Mouse (Mus musculus) forebrain, embryonic 11.5 days (tissue): ENCODE measurements around the gene Olfm2. TPM values are rescaled to one million over a fixed set of nuclear protein-coding genes. Genes with fewer than 3 reads are reported as not detected.

ENCODE experiments used
- ATAC-seq: fragments of 200-750 bp; cut with Nextera tagmentation; replicated peaks from 2 replicates; pipeline ENCODE4 v1.8.0; 2017; ENCODE audit warnings: moderate TSS enrichment; ENCODE audit not compliant: low FRiP score
- DNase-seq: peaks from one replicate; pipeline ENCODE4 v3.0.0-alpha.2; 2017; ENCODE audit warnings: low spot score
- H3K27ac ChIP-seq: fragments of 300-500 bp; sonication (generic); 2 replicates; pipeline ENCODE4 v1.5.1; 2014; ENCODE audit warnings: low read depth, low read length
- H3K27me3 ChIP-seq: fragments of 300-500 bp; sonication (generic); 2 replicates; pipeline ENCODE4 v1.6.1; 2014; ENCODE audit warnings: mild to moderate bottlenecking, low read length, mixed read lengths; ENCODE audit not compliant: control insufficient read depth, insufficient read depth
- H3K36me3 ChIP-seq: fragments of 300-500 bp; sonication (generic); 2 replicates; pipeline ENCODE4 v1.6.1; 2014; ENCODE audit warnings: mild to moderate bottlenecking, low read length, moderate library complexity, mixed read lengths; ENCODE audit not compliant: control insufficient read depth, insufficient read depth
- H3K4me1 ChIP-seq: fragments of 300-500 bp; sonication (generic); replicated peaks from 2 replicates; pipeline ENCODE4 v1.6.1; 2014; ENCODE audit warnings: low read length, mixed read lengths; ENCODE audit not compliant: control insufficient read depth, insufficient read depth
- H3K4me2 ChIP-seq: fragments of 300-500 bp; sonication (generic); 2 replicates; pipeline ENCODE4 v1.6.1; 2014; ENCODE audit warnings: low read depth, mild to moderate bottlenecking, low read length, moderate library complexity, mixed read lengths; ENCODE audit not compliant: severe bottlenecking
- H3K4me3 ChIP-seq: fragments of 300-500 bp; sonication (generic); 2 replicates; pipeline ENCODE4 v1.5.1; 2014; ENCODE audit warnings: low read depth, low read length
- H3K9ac ChIP-seq: fragments of 300-500 bp; sonication (generic); 2 replicates; pipeline ENCODE4 v1.6.1; 2014; ENCODE audit warnings: low read length
- H3K9me3 ChIP-seq: fragments of 300-500 bp; sonication (generic); 2 replicates; pipeline ENCODE4 v1.6.1; 2016; ENCODE audit warnings: low read length, mixed read lengths; ENCODE audit not compliant: control insufficient read depth
- WGBS: fragments of 180-500 bp; shearing (Covaris S2); extraction: QIAGEN DNeasy Blood & Tissue Kit; methylation state at CpG from one replicate; pipeline ENCODE4 v1.1.7; 2014; 5-methylcytosine and 5-hydroxymethylcytosine counted together
- polyA plus RNA-seq: library from polyadenylated mRNA; unstranded; fragments of >200 nt; fragmentation: Nextera tagmentation; extraction: Ambion mirVana; gene quantifications from 2 replicates; pipeline ENCODE4 v1.2.1, GENCODE M21; 2014

Olfm2 gene
- polyA plus RNA-seq, 1 experiment from 2014 or later: 15.4 TPM

GRCm38 (mm10) chr9:20721582-20721981 lies 24.6 kb downstream of the Olfm2 start:
- Histone ChIP-seq H3K4me2 (no peak overlapping the region), H3K9ac (no peak overlapping the region), H3K4me1 (peaks cover 5% of the 10 kb centered on the region; the same call in 1 of the 2 replicates), H3K36me3 (no peaks in the 10 kb centered on the region), H3K4me3 (no peak overlapping the region), H3K27me3 (peaks cover 11% of the 10 kb centered on the region), H3K27ac (no peak overlapping the region), H3K9me3 (no peaks in the 10 kb centered on the region)
- ATAC-seq: no peak
- DNase-seq: no peak
- WGBS: 76% methylated on average over 2 of the region's 2 CpGs

GRCm38 (mm10) chr9:20715332-20715731 lies 30.8 kb downstream of the Olfm2 start:
- H3K4me3 ChIP-seq: no peak overlapping the region
- DNase-seq (no peak), ATAC-seq (no peak)
- WGBS: 75% methylated on average over 7 of the region's 7 CpGs
- H3K9ac ChIP-seq: no peak overlapping the region
- H3K27ac ChIP-seq: no peak overlapping the region
- H3K4me1 ChIP-seq: no peaks in the 10 kb centered on the region; the same call in 1 of the 2 replicates
- H3K9me3 ChIP-seq: no peaks in the 10 kb centered on the region
- no peaks in the 10 kb centered on the region for H3K36me3 ChIP-seq
- no peak overlapping the region for H3K4me2 ChIP-seq
- H3K27me3 ChIP-seq: no peaks in the 10 kb centered on the region

GRCm38 (mm10) chr9:20713478-20713987 lies 32.6 kb downstream of the Olfm2 start:
- no peaks in the 10 kb centered on the region for H3K27me3 ChIP-seq
- no peaks in the 10 kb centered on the region for H3K36me3 ChIP-seq
- H3K4me3 ChIP-seq: no peak overlapping the region
- peak overlapping the region; percentile 62 for H3K27ac ChIP-seq
- 45% methylated on average over 11 of the region's 11 CpGs for WGBS
- H3K4me2 ChIP-seq: no peak overlapping the region
- peak; percentile 76 for ATAC-seq
- no peak overlapping the region for H3K9ac ChIP-seq
- H3K9me3 ChIP-seq: no peaks in the 10 kb centered on the region
- no peak for DNase-seq
- no peaks in the 10 kb centered on the region; the same call in 1 of the 2 replicates for H3K4me1 ChIP-seq

- ATAC-seq: 0 out of 2 replicates have a peak, but pooled peaks have one; percentile 28
- DNase-seq: no peak
- 62% methylated on average over 5 of the region's 5 CpGs for WGBS
- Histone ChIP-seq H3K36me3 (no peaks in the 10 kb centered on the region), H3K9me3 (no peaks in the 10 kb centered on the region), H3K4me1 (no peaks in the 10 kb centered on the region; the same call in 1 of the 2 replicates), H3K27ac (0 out of 2 replicates have a peak overlapping the region, but pooled peaks have one; percentile 2), H3K4me2 (no peak overlapping the region), H3K4me3 (no peak overlapping the region), H3K9ac (no peak overlapping the region), H3K27me3 (no peaks in the 10 kb centered on the region)
These were observed 33.1 kb downstream of the Olfm2 start for GRCm38 (mm10) chr9:20712934-20713477.

GRCm38 (mm10) chr9:20710471-20710870 lies 35.7 kb downstream of the Olfm2 start:
- no peak for ATAC-seq
- WGBS: 78% methylated on average over 3 of the region's 3 CpGs
- H3K4me2 ChIP-seq: no peak overlapping the region
- no peak overlapping the region for H3K27ac ChIP-seq
- no peaks in the 10 kb centered on the region for H3K9me3 ChIP-seq
- no peaks in the 10 kb centered on the region for H3K27me3 ChIP-seq
- no peaks in the 10 kb centered on the region; the same call in 1 of the 2 replicates for H3K4me1 ChIP-seq
- DNase-seq: no peak
- no peak overlapping the region for H3K9ac ChIP-seq
- no peak overlapping the region for H3K4me3 ChIP-seq
- H3K36me3 ChIP-seq: no peaks in the 10 kb centered on the region

- H3K4me1 ChIP-seq: peaks cover 4% of the 10 kb centered on the region; the same call in 1 of the 2 replicates
- 56% methylated on average over 4 of the region's 4 CpGs for WGBS
- no peaks in the 10 kb centered on the region for H3K9me3 ChIP-seq
- no peak overlapping the region for H3K9ac ChIP-seq
- H3K27me3 ChIP-seq: no peaks in the 10 kb centered on the region
- ATAC-seq (no peak), DNase-seq (no peak)
- H3K36me3 ChIP-seq: no peaks in the 10 kb centered on the region
- no peak overlapping the region for H3K4me3 ChIP-seq
- no peak overlapping the region for H3K27ac ChIP-seq
- no peak overlapping the region for H3K4me2 ChIP-seq
These were observed 40.2 kb downstream of the Olfm2 start for GRCm38 (mm10) chr9:20705981-20706380.

- no peak overlapping the region for H3K4me2 ChIP-seq
- no peak overlapping the region for H3K27ac ChIP-seq
- ATAC-seq: no peak
- no peak for DNase-seq
- no peak overlapping the region for H3K9ac ChIP-seq
- H3K4me3 ChIP-seq: no peak overlapping the region
- H3K36me3 ChIP-seq: no peaks in the 10 kb centered on the region
- H3K27me3 ChIP-seq: no peaks in the 10 kb centered on the region
- H3K4me1 ChIP-seq: peaks cover 4% of the 10 kb centered on the region; the same call in 1 of the 2 replicates
- H3K9me3 ChIP-seq: no peaks in the 10 kb centered on the region
These were observed 40.7 kb downstream of the Olfm2 start for GRCm38 (mm10) chr9:20705420-20705819.

GRCm38 (mm10) chr9:20703832-20704380 lies 42.2 kb downstream of the Olfm2 start:
- DNase-seq (no peak), ATAC-seq (peak; percentile 75; the same call in 1 of the 2 replicates)
- H3K4me3 ChIP-seq: no peak overlapping the region
- no peaks in the 10 kb centered on the region for H3K36me3 ChIP-seq
- H3K27me3 ChIP-seq: no peaks in the 10 kb centered on the region
- H3K4me1 ChIP-seq: peaks cover 4% of the 10 kb centered on the region; the same call in 1 of the 2 replicates
- H3K4me2 ChIP-seq: no peak overlapping the region
- WGBS: 58% methylated on average over 8 of the region's 8 CpGs
- H3K9ac ChIP-seq: no peak overlapping the region
- H3K9me3 ChIP-seq: no peaks in the 10 kb centered on the region
- H3K27ac ChIP-seq: no peak overlapping the region
